Comparison of ENCODE assay signal across 10 mouse cellular contexts in the genomic region with DNA sequence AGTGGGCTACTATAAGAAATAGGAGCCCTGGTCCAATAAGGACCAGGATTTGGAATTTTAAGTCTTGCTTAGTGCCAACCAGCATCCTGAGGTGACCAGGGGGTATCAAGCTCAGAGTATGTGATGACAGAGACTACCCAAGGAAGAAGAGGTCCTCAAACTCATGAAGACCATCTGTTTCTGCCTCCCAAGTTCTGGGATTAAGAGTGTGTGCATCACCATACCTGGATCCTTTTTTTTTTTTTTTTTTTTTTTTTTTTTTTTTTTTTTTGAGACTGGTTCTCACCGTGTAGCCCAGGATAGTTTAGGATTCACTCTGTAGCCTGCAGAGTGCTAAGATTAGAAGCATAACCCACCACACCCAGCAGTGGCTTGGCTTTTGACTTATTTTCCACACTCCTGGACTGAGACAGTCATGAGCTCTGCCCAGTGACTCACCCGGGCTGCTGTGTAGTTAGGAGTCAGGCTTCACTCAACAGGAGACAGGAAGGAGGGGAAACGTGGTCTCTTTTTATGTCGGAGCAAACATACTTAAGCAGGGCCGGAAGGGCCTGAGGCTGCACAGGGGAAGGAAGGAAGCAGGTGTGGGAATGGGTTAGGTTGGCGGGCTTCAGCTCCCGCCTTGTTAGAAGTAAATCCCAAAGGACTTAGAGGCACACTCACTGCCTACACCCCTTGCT. TPM values are rescaled to one million over a fixed set of nuclear protein-coding genes. Genes with fewer than 3 reads are reported as not detected.
DNase-seq lines count a peak whose midpoint lies in the region; ATAC-seq lines count a peak whose summit lies in the region.
"Had no signal": no experiment of that assay in that cellular context is flagged by ENCODE, and none has a peak within 500 bp of the region (broad histone marks: within the 10 kb centered on the region; RNA-seq: fewer than 3 reads in every experiment).

No protein-coding gene starts in this region.

- no peak for DNase-seq in hindbrain, embryonic 11.5 days (ENCODE audit: low spot score)
- DNase-seq in adrenal gland, postnatal 36 days: peak; percentile 31 to 67
- peak; percentile 64 for DNase-seq in heart, postnatal 25 days (ENCODE audit: low spot score)
- peak; percentile 36 to 51 for DNase-seq in lung, postnatal 4 days
- DNase-seq in T-cell, adult 2 months (ENCODE audit: low spot score): no peak
- DNase-seq in thymus, postnatal 36 days: no peak

- no peak overlapping the region for H3K4me3 ChIP-seq in hindbrain, embryonic 11.5 days (ENCODE audit: low read depth, low read length)
- H3K4me3 ChIP-seq in hindbrain, embryonic 13.5 days: no peak overlapping the region
- no peak overlapping the region for H3K4me3 ChIP-seq in forebrain, embryonic 13.5 days

- H3K27me3 ChIP-seq in hindbrain, embryonic 11.5 days (ENCODE audit: control insufficient read depth, insufficient read depth, low read length): no peaks in the 10 kb centered on the region; the same call in 1 of the 2 replicates
- H3K27me3 ChIP-seq in hindbrain, embryonic 13.5 days: peaks cover 17% of the 10 kb centered on the region
- peaks cover 4% of the 10 kb centered on the region for H3K27me3 ChIP-seq in forebrain, embryonic 13.5 days

- peak; percentile 19; the same call in 1 of the 2 replicates for ATAC-seq in hindbrain, embryonic 11.5 days (ENCODE audit: low FRiP score)
- no peak for ATAC-seq in hindbrain, embryonic 13.5 days (ENCODE audit: low FRiP score)
- ATAC-seq in forebrain, embryonic 13.5 days: no peak

- intact Hi-C loops in heart, postnatal 25 days (cut with DNase I): loop anchor here (2.0 kb wide), 1 partner anchor 15 kb away; no protein-coding TSS in a partner anchor

- 74% methylated on average over 7 of the region's 7 CpGs for WGBS in hindbrain, embryonic 11.5 days
- 77% methylated on average over 7 of the region's 7 CpGs for WGBS in hindbrain, embryonic 13.5 days
- 80% methylated on average over 7 of the region's 7 CpGs for WGBS in forebrain, embryonic 13.5 days

- H3K36me3 ChIP-seq in hindbrain, embryonic 11.5 days (ENCODE audit: control insufficient read depth, insufficient read depth, low read length): no peaks in the 10 kb centered on the region
- no peaks in the 10 kb centered on the region for H3K36me3 ChIP-seq in hindbrain, embryonic 13.5 days
- no peaks in the 10 kb centered on the region for H3K36me3 ChIP-seq in forebrain, embryonic 13.5 days (ENCODE audit: poor library complexity, severe bottlenecking)
- H3K36me3 ChIP-seq: G1E had no signal

- no peaks in the 10 kb centered on the region for H3K9me3 ChIP-seq in hindbrain, embryonic 11.5 days (ENCODE audit: control insufficient read depth, low read length)
- H3K9me3 ChIP-seq in hindbrain, embryonic 13.5 days: no peaks in the 10 kb centered on the region
- H3K9me3 ChIP-seq in forebrain, embryonic 13.5 days (replicated peaks): no peaks in the 10 kb centered on the region
- H3K9me3 ChIP-seq: G1E had no signal

- no peak overlapping the region for H3K4me2 ChIP-seq in hindbrain, embryonic 11.5 days (replicated peaks; ENCODE audit: low read depth, low read length)
- H3K4me2 ChIP-seq in hindbrain, embryonic 13.5 days: no peak overlapping the region
- no peak overlapping the region for H3K4me2 ChIP-seq in forebrain, embryonic 13.5 days

- H3K9ac ChIP-seq in hindbrain, embryonic 11.5 days (ENCODE audit: low read depth, low read length): no peak overlapping the region
- H3K9ac ChIP-seq in hindbrain, embryonic 13.5 days: no peak overlapping the region
- no peak overlapping the region for H3K9ac ChIP-seq in forebrain, embryonic 13.5 days

- no peak overlapping the region for H3K27ac ChIP-seq in hindbrain, embryonic 11.5 days (ENCODE audit: low read depth, low read length)
- no peak overlapping the region for H3K27ac ChIP-seq in hindbrain, embryonic 13.5 days
- no peak overlapping the region for H3K27ac ChIP-seq in forebrain, embryonic 13.5 days
- H3K27ac ChIP-seq: macrophage had no signal

- no peaks in the 10 kb centered on the region for H3K4me1 ChIP-seq in hindbrain, embryonic 11.5 days (replicated peaks; ENCODE audit: control insufficient read depth, insufficient read depth, low read length)
- H3K4me1 ChIP-seq in hindbrain, embryonic 13.5 days (replicated peaks): peaks cover under 1% of the 10 kb centered on the region; the same call in 1 of the 2 replicates
- no peaks in the 10 kb centered on the region for H3K4me1 ChIP-seq in forebrain, embryonic 13.5 days

RNA-seq across cellular contexts. Expression of a gene that starts 5.4 kb away (rescaled TPM):
- 29.4 and 30.6 TPM in 2 replicates for polyA plus RNA-seq in hindbrain, embryonic 11.5 days (2014; fragmentation: Nextera tagmentation; extraction: Ambion mirVana)
- 74.8 and 76.7 TPM in 2 replicates for polyA plus RNA-seq in hindbrain, embryonic 13.5 days (2015; fragmentation: Nextera tagmentation; extraction: Ambion mirVana)
- total RNA-seq in adrenal gland, postnatal 36 days (2021): 10 to 100 TPM; 10.9 to 13.1 TPM
- 1 to 10 TPM; 4.7 TPM for total RNA-seq in heart, postnatal 25 days (2021)
- 65.3 and 75.9 TPM in 2 replicates for polyA plus RNA-seq in forebrain, embryonic 13.5 days (2015; fragmentation: Nextera tagmentation; extraction: Ambion mirVana)
- total RNA-seq: G1E had no signal
- polyA plus RNA-seq: G1E, macrophage had no signal

RNA-seq across cellular contexts. Expression of a gene that starts 21.6 kb away (rescaled TPM):
- polyA plus RNA-seq in hindbrain, embryonic 11.5 days (2014; fragmentation: Nextera tagmentation; extraction: Ambion mirVana): 227 and 232 TPM in 2 replicates
- polyA plus RNA-seq in hindbrain, embryonic 13.5 days (2015; fragmentation: Nextera tagmentation; extraction: Ambion mirVana): 307 and 330 TPM in 2 replicates
- 100 to 1,000 TPM; 127 to 129 TPM for total RNA-seq in adrenal gland, postnatal 36 days (2021)
- total RNA-seq in heart, postnatal 25 days (2021): 10 to 100 TPM; 91.2 to 95.6 TPM
- polyA plus RNA-seq in forebrain, embryonic 13.5 days (2015; fragmentation: Nextera tagmentation; extraction: Ambion mirVana): 222 and 245 TPM in 2 replicates

Comparison
In these comparisons a context has a peak if more than half of its experiments do, and no peak if none do; other contexts are left out.
1. DNase-seq: peak in adrenal gland, postnatal 36 days (2 of 2), heart, postnatal 25 days (single experiment) and lung, postnatal 4 days (2 of 2); none in hindbrain, embryonic 11.5 days (single experiment), T-cell, adult 2 months (single experiment) and thymus, postnatal 36 days (0 of 2).